Mouse (Mus musculus) layer of hippocampus, postnatal 25 days (tissue): ENCODE data around the gene Fam184a. TPM values are rescaled to one million over a fixed set of nuclear protein-coding genes. Genes with fewer than 3 reads are reported as not detected.

ENCODE experiments used
- DNase-seq, 2 experiments: peaks; one replicate each; pipeline ENCODE4 v3.0.0; 2022; ENCODE audit warnings: mixed read lengths in 2 of 2, low spot score in 1 of 2; ENCODE audit errors: extremely low spot score in 1 of 2
- total RNA-seq, 2 experiments: library from RNA; stranded (reverse); gene quantifications; 2 replicates each; pipeline ENCODE4 v1.2.3; 2021

Gene Fam184a
- total RNA-seq, 2 experiments from 2014 or later = 19.9 to 25.6 TPM

- no peak for DNase-seq
Observed at GRCm38 (mm10) chr10:53608274-53608673, 142.6 kb downstream of the Fam184a start.

GRCm38 (mm10) chr10:53605328-53605727, 145.6 kb downstream of the Fam184a start:
- DNase-seq = no peak

GRCm38 (mm10) chr10:53598821-53599220, 152.1 kb downstream of the Fam184a start:
- no peak for DNase-seq

- peak; percentile 37 to 47 for DNase-seq
Observed at GRCm38 (mm10) chr10:53597121-53597881, 153.6 kb downstream of the Fam184a start.

- peak; percentile 89 to 90 for DNase-seq
Observed at GRCm38 (mm10) chr10:53596677-53597120, 154.2 kb downstream of the Fam184a start, which contains the start of gene Asf1a. Gene Asf1a, plus strand, starts transcription at chr10:53596757.

- DNase-seq = peak in 1 of 2 experiments; percentile 75
Observed at GRCm38 (mm10) chr10:53595744-53596676, 154.9 kb downstream of the Fam184a start.

GRCm38 (mm10) chr10:53585777-53586176, 165.1 kb downstream of the Fam184a start:
- no peak for DNase-seq

Other genes starting within 250 kb of the Fam184a start
- gene Asf1a, start 154.4 kb downstream of the Fam184a start, total RNA-seq = 10 to 100 TPM; 19.1 to 22.7 TPM
- gene Mcm9, start 120.7 kb downstream of the Fam184a start, total RNA-seq = 1 to 10 TPM; 5.4 to 5.8 TPM